Mouse (Mus musculus): ENCODE data around the gene Stard9. TPM values are rescaled to one million over a fixed set of nuclear protein-coding genes. Genes with fewer than 3 reads are reported as not detected.

Stard9 gene
- polyA plus RNA-seq, 1 experiment from 2014 or later: 3.2 TPM

DNA sequence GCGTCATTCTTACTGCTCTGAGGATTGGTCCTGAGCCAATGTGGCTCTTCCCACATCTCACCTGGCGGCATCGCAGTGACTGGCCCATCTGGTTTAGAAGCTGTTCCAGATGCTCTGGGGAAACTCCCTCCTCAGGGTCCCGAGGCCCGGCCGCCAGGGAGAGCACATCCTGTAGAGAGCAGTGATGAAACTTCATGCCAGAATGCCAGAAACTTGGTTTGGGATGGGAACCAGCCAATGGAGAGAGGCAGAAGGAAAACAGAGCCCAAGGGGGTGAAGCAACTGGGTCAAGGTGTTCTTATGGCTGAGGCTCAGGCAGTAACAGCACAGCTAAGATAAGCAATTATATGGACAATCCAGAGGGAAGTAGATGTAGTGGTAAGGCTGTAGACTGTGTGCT is 91.9 kb downstream of the Stard9 start:
- no peak for DNase-seq (ENCODE audit: low spot score)
- Histone ChIP-seq H3K27me3 (ENCODE audit: insufficient read depth, poor library complexity, severe bottlenecking) (no peaks in the 10 kb centered on the region), H3K4me1 (replicated peaks) (no peaks in the 10 kb centered on the region), H3K4me3 (no peak overlapping the region), H3K9me3 (no peaks in the 10 kb centered on the region), H3K36me3 (peaks cover 98% of the 10 kb centered on the region), H3K27ac (no peak overlapping the region)
- 94% methylated on average over 6 of the region's 6 CpGs for WGBS

- DNase-seq (ENCODE audit: low spot score): no peak
- Histone ChIP-seq H3K4me1 (replicated peaks) (no peaks in the 10 kb centered on the region), H3K4me3 (no peak overlapping the region), H3K9me3 (no peaks in the 10 kb centered on the region), H3K36me3 (peaks cover 98% of the 10 kb centered on the region), H3K27ac (no peak overlapping the region), H3K27me3 (ENCODE audit: insufficient read depth, poor library complexity, severe bottlenecking) (no peaks in the 10 kb centered on the region)
- WGBS: 89% methylated on average over 2 of the region's 2 CpGs
Measured at GRCm38 (mm10) chr2:120721911-120722310, 93.0 kb downstream of the Stard9 start.

DNA sequence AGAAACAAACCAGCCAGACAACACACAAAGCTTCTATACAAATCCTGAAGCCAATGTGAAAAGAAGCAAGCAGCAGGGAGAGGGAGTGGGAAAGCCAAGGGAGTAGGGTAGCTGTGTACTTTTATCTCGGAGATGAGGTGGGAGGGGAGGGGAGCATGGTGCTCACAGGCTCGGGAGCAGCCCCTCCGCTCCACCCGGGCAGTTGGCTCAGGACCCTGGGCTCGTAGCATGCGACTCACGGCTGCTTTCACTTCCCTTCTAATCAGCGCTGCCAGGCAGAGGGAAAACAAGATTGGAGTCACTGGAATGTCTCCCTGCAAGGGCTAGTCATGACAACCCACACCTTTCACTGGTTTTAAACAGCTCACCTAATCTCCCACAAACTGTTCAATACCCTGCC is 93.6 kb downstream of the Stard9 start:
- WGBS: 84% methylated on average over 8 of the region's 8 CpGs
- Histone ChIP-seq H3K9me3 (no peaks in the 10 kb centered on the region), H3K36me3 (peaks cover 98% of the 10 kb centered on the region), H3K27me3 (ENCODE audit: insufficient read depth, poor library complexity, severe bottlenecking) (no peaks in the 10 kb centered on the region), H3K27ac (no peak overlapping the region), H3K4me1 (replicated peaks) (no peaks in the 10 kb centered on the region), H3K4me3 (no peak overlapping the region)
- no peak for DNase-seq (ENCODE audit: low spot score)

DNA sequence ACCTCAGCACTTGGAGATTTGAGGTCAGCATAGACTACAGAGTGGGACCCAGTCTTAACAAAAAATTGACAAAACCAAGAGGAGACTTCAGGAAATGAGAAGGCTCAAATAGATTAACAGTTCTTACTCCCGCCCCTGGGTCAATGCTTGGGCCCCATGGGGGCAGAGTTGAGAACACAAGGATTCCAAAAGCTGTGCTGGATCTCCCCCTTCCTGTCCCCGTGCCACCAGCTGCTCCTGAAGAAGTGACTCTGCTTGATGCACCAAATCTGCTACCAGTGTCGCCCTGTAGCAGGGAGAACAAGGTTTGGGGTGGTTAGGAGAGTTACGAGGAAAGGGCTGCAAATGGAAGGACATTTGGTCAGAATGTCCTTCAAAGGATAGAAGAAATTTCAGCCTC is 94.7 kb downstream of the Stard9 start:
- H3K27me3 ChIP-seq (ENCODE audit: insufficient read depth, poor library complexity, severe bottlenecking): no peaks in the 10 kb centered on the region
- WGBS: 84% methylated on average over 4 of the region's 4 CpGs
- DNase-seq (ENCODE audit: low spot score): no peak
- no peaks in the 10 kb centered on the region for H3K9me3 ChIP-seq
- H3K36me3 ChIP-seq: peaks cover 98% of the 10 kb centered on the region
- H3K4me1 ChIP-seq (replicated peaks): peaks cover 4% of the 10 kb centered on the region
- H3K4me3 ChIP-seq: no peak overlapping the region
- H3K27ac ChIP-seq: no peak overlapping the region

DNA sequence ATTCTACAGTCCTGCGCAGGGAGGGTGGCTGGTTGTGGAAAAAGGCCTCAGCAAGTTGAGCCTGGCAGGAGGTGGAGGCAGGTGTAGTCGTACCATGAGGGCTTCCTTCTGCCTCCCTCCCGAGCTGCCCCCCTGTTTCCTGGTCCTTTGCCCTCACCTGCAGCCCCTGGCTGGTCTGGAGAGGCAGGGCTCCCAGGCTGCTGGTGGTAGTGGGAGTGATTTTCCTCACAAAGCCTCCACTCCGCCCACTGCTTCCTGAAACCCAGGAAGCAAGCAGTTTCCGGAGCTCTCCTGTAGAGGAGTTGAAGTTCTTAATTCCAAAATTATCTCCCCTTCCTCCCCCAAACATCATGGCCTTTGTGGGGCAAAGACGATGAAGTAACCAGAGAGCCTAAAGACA is 95.3 kb downstream of the Stard9 start:
- no peak overlapping the region for H3K27ac ChIP-seq
- H3K4me3 ChIP-seq: no peak overlapping the region
- 90% methylated on average over 6 of the region's 6 CpGs for WGBS
- H3K9me3 ChIP-seq: no peaks in the 10 kb centered on the region
- H3K27me3 ChIP-seq (ENCODE audit: insufficient read depth, poor library complexity, severe bottlenecking): no peaks in the 10 kb centered on the region
- H3K4me1 ChIP-seq (replicated peaks): peaks cover 10% of the 10 kb centered on the region
- peaks cover 94% of the 10 kb centered on the region for H3K36me3 ChIP-seq
- DNase-seq (ENCODE audit: low spot score): no peak

GRCm38 (mm10) chr2:120729775-120730585 is 101.1 kb downstream of the Stard9 start:
- peak; percentile 19 for DNase-seq (ENCODE audit: low spot score)
- H3K4me1 ChIP-seq (replicated peaks): peaks cover 36% of the 10 kb centered on the region
- WGBS: 10% methylated on average over 23 of the region's 23 CpGs
- H3K36me3 ChIP-seq: peaks cover 38% of the 10 kb centered on the region
- H3K27me3 ChIP-seq (ENCODE audit: insufficient read depth, poor library complexity, severe bottlenecking): no peaks in the 10 kb centered on the region
- H3K9me3 ChIP-seq: no peaks in the 10 kb centered on the region
- H3K27ac ChIP-seq: peak overlapping the region; percentile 94
- H3K4me3 ChIP-seq: peak overlapping the region; percentile 99

GRCm38 (mm10) chr2:120730639-120731166 is 101.8 kb downstream of the Stard9 start:
- peaks cover 36% of the 10 kb centered on the region for H3K4me1 ChIP-seq (replicated peaks)
- H3K4me3 ChIP-seq: peak overlapping the region; percentile 99
- DNase-seq (ENCODE audit: low spot score): no peak
- peaks cover 31% of the 10 kb centered on the region for H3K36me3 ChIP-seq
- H3K9me3 ChIP-seq: no peaks in the 10 kb centered on the region
- no peaks in the 10 kb centered on the region for H3K27me3 ChIP-seq (ENCODE audit: insufficient read depth, poor library complexity, severe bottlenecking)
- H3K27ac ChIP-seq: peak overlapping the region; percentile 94
- under 1% methylated on average over 50 of the region's 50 CpGs for WGBS

DNA sequence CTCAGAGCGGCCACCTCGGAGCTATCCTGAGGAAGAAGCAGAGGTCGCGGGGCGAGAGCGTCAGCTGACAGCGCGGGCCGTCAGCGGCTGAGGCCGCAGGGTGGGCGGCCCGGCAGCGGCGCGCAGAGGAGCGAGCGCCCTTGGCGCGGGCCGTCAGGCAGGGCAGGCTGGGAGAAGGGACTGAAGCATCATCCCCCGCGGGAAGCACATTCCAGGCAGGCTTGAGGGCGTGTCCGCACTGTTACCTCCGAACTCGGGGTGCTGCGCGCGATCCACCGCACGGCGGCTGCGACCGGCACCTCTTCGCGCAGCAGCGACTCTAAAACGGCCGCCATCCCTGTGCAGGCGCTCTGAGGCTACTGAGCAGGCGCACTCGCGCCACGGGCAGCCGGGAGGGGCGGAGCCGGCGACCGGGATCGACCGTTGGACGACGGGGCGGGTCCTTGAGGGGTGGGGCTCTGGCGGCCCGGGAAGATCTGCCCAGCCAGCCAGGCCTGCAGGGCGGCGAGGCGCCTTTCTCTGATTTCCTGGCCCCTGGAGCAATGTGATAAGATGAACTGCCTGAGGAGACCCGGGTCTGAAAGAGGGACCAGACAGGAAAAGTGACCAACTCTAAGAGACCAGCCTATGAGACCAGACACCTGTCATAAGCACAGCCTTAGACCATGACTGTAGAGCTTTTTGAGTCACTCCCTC is 102.4 kb downstream of the Stard9 start:
- peaks cover 25% of the 10 kb centered on the region for H3K36me3 ChIP-seq
- peak overlapping the region; percentile 99 for H3K4me3 ChIP-seq
- peak overlapping the region; percentile 94 for H3K27ac ChIP-seq
- under 1% methylated on average over 61 of the region's 61 CpGs for WGBS
- H3K27me3 ChIP-seq (ENCODE audit: insufficient read depth, poor library complexity, severe bottlenecking): no peaks in the 10 kb centered on the region
- peaks cover 36% of the 10 kb centered on the region for H3K4me1 ChIP-seq (replicated peaks)
- H3K9me3 ChIP-seq: no peaks in the 10 kb centered on the region
- peak; percentile 97 for DNase-seq (ENCODE audit: low spot score)

DNA sequence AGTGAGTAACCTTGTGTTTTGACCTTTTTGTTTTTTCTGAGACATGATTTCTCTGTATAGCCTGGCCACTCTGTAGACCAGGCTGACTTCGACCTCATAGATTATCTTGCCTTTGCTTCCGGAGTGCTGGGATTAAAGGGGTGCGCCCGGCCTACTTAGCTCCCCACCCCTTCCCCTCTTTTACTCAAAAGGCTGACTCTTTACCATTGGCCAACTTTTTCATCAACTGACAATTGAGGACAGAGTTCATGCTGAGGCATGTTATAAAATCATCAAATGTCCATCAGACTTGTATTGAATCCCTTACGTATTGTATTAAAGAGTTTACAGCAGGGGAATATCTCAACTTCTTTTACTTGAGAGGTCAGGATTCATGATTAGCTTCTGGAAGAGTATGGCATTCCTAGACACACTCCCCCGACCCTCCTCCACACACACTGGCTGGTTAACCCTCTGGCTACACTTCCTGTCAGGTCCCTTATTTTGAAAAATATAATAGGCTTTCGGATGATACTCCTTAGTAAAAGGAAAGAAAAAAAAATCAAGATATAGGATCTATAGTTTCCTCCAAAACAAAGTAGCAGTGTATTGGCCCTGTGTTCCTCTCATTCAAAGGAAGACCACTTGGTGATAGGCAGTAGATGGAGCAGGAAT is 103.1 kb downstream of the Stard9 start:
- no peak for DNase-seq (ENCODE audit: low spot score)
- Histone ChIP-seq H3K4me3 (peak overlapping the region; percentile 99), H3K4me1 (replicated peaks) (peaks cover 36% of the 10 kb centered on the region), H3K27me3 (ENCODE audit: insufficient read depth, poor library complexity, severe bottlenecking) (no peaks in the 10 kb centered on the region), H3K36me3 (peaks cover 18% of the 10 kb centered on the region), H3K27ac (peak overlapping the region; percentile 94), H3K9me3 (no peaks in the 10 kb centered on the region)
- WGBS: 44% methylated on average over 7 of the region's 7 CpGs

GRCm38 (mm10) chr2:120745496-120745895 is 116.6 kb downstream of the Stard9 start:
- H3K27ac ChIP-seq: no peak overlapping the region
- no peak overlapping the region for H3K4me3 ChIP-seq
- no peak for DNase-seq (ENCODE audit: low spot score)
- no peaks in the 10 kb centered on the region for H3K27me3 ChIP-seq (ENCODE audit: insufficient read depth, poor library complexity, severe bottlenecking)
- 91% methylated on average over 1 of the region's 1 CpGs for WGBS
- H3K36me3 ChIP-seq: peaks cover 86% of the 10 kb centered on the region
- H3K4me1 ChIP-seq (replicated peaks): no peaks in the 10 kb centered on the region
- no peaks in the 10 kb centered on the region for H3K9me3 ChIP-seq

DNA sequence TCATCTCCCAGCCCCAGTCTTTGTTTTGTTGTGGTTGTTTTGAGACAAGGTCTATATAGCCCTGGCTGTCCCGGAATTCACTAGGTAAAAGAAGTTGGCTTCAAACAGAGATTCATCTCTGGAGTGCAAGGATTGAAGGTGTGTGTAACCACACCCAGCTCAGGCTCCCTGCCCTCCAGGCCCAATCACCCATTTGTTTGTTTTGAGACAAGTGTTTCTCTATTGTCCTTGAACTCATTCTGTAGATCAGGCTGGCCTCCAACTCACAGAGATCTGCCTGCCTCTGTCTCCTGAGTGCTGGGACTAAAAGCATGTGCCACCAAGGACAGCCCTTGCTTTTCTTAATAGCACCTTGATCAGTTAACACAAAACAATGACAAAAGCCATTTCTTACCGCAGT is 119.1 kb downstream of the Stard9 start:
- no peaks in the 10 kb centered on the region for H3K27me3 ChIP-seq (ENCODE audit: insufficient read depth, poor library complexity, severe bottlenecking)
- peaks cover 84% of the 10 kb centered on the region for H3K36me3 ChIP-seq
- no peaks in the 10 kb centered on the region for H3K9me3 ChIP-seq
- no peak overlapping the region for H3K4me3 ChIP-seq
- DNase-seq (ENCODE audit: low spot score): no peak
- H3K27ac ChIP-seq: no peak overlapping the region
- H3K4me1 ChIP-seq (replicated peaks): no peaks in the 10 kb centered on the region
- WGBS: 93% methylated on average over 2 of the region's 2 CpGs

GRCm38 (mm10) chr2:120761922-120762321 is 133.0 kb downstream of the Stard9 start:
- no peak for DNase-seq (ENCODE audit: low spot score)
- Histone ChIP-seq H3K4me3 (no peak overlapping the region), H3K9me3 (no peaks in the 10 kb centered on the region), H3K27ac (no peak overlapping the region), H3K27me3 (ENCODE audit: insufficient read depth, poor library complexity, severe bottlenecking) (no peaks in the 10 kb centered on the region), H3K36me3 (peaks cover 62% of the 10 kb centered on the region), H3K4me1 (replicated peaks) (no peaks in the 10 kb centered on the region)

Data from hindbrain, embryonic 10.5 days (tissue).